Mouse (Mus musculus) myocyte (in vitro differentiated cells): ENCODE data around the gene Sept4.

Source experiments
- CEBPB ChIP-seq: IDR thresholded peaks from 2 replicates; pipeline ENCODE4 v1.6.1; 2011; ENCODE audit warnings: mild to moderate bottlenecking, moderate library complexity; ENCODE audit not compliant: poor library complexity, insufficient read depth, severe bottlenecking
- E2F4 ChIP-seq: IDR thresholded peaks from one replicate; pipeline ENCODE4 v1.6.1; 2011; ENCODE audit warnings: mild to moderate bottlenecking, control low read depth, moderate library complexity; ENCODE audit not compliant: insufficient read depth
- POLR2A ChIP-seq: IDR thresholded peaks from one replicate; pipeline ENCODE4 v1.6.1; 2011; ENCODE audit warnings: low read depth, mild to moderate bottlenecking, control low read depth, moderate library complexity; ENCODE audit not compliant: insufficient read length
- TCF12 ChIP-seq: IDR thresholded peaks from one replicate; pipeline ENCODE4 v1.6.1; 2011; ENCODE audit warnings: mild to moderate bottlenecking, control low read depth; ENCODE audit not compliant: poor library complexity, insufficient read depth, severe bottlenecking

- TF ChIP-seq TCF12 (no peak), CEBPB (no peak), POLR2A (no peak), E2F4 (no peak)
Observed at GRCm38 (mm10) chr11:87602234-87602633, 33.5 kb downstream of the Sept4 start.
